Mouse (Mus musculus) small intestine, adult 2 months (tissue): ENCODE measurements around the gene Ulk4.

Experiments
- CTCF ChIP-seq: fragments of 200-500 bp; IDR thresholded peaks from 2 replicates; pipeline ENCODE4 v1.5.1; 2012; ENCODE audit warnings: low read depth, mild to moderate bottlenecking, control low read depth, inconsistent platforms, low read length, moderate library complexity, mixed read lengths; ENCODE audit not compliant: insufficient replicate concordance, insufficient read length; ENCODE audit errors: extremely low read depth
- POLR2A ChIP-seq: fragments of 200-500 bp; IDR thresholded peaks from 2 replicates; pipeline ENCODE4 v1.6.1; 2012; ENCODE audit warnings: low read depth, mild to moderate bottlenecking, control low read depth, inconsistent platforms, low read length, moderate library complexity

DNA sequence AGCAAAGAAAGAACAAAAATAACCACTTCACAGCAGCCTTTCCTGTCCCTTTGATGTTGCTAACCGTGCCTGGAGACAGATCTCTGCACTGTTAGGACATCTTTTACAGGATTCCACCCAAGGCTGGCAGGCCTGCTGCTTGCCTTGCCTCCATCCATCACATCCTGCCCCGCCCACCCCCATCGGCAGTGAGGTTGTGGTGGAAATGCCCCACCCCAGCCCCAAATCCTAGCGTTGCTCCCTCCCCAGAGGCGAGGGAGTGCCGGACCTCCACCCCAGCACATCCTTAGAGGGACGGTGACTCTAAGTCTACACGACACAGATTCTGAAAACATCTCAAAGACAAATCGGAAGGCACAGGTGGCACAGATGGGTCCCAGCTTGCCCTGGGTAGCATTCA is 219.6 kb downstream of the Ulk4 start:
- no peak for TF ChIP-seq CTCF
- TF ChIP-seq POLR2A, result no peak
